Mouse (Mus musculus) brain, adult 10 weeks (tissue): ENCODE measurements around the gene Plekha8. TPM values are rescaled to one million over a fixed set of nuclear protein-coding genes. Genes with fewer than 3 reads are reported as not detected.

Source experiments
- polyA plus RNA-seq: library from polyadenylated mRNA; stranded (reverse); fragments of 350-450 nt; fragmentation: Illumina TruSeq; extraction: RNeasy Lipid Tissue Mini Kit (QIAGEN cat#74804); gene quantifications from one replicate; pipeline ENCODE4 v1.2.3, GENCODE M21; 2015; ENCODE audit warnings: low read depth, low replicate concordance

Plekha8 gene
- 8.4 TPM for polyA plus RNA-seq

GRCm38 (mm10) chr6:54594469-54595329 lies at the start of gene Plekha8:
Gene Plekha8 (plus strand): TSS chr6:54595111.

GRCm38 (mm10) chr6:54565665-54566545 lies 29.0 kb upstream of the Plekha8 start, which contains the start of gene Scrn1:
Gene Scrn1 (minus strand): TSS chr6:54566489.

GRCm38 (mm10) chr6:54597208-54597607 lies 2.3 kb downstream of the Plekha8 start, which contains the start of gene Fkbp14:
Gene Fkbp14 (minus strand): TSS chr6:54597308.

GRCm38 (mm10) chr6:54680891-54681745 lies 86.2 kb downstream of the Plekha8 start, which contains the start of gene Mturn:
Gene Mturn (plus strand): TSS chr6:54681624.

Other genes starting within 250 kb of the Plekha8 start
- 77.5 TPM for gene Wipf3, start 165.5 kb upstream of the Plekha8 start, polyA plus RNA-seq
- gene Scrn1, start 28.6 kb upstream of the Plekha8 start, polyA plus RNA-seq, result 156 TPM
- gene Fkbp14, start 2.2 kb downstream of the Plekha8 start, polyA plus RNA-seq, result 13.3 TPM
- 82.9 TPM for gene Mturn, start 86.5 kb downstream of the Plekha8 start, polyA plus RNA-seq
- gene Znrf2, start 221.8 kb downstream of the Plekha8 start, polyA plus RNA-seq, result 9.4 TPM